Mouse (Mus musculus) c-Kit-positive CD71-positive TER-119-positive erythroid progenitor cells, embryonic 14.5 days (primary cell): ENCODE measurements around the gene Gm21964.
A peak's percentile ranks its signal among the peaks of the same experiment; 100 is the strongest.

ENCODE experiments used
- DNase-seq: peaks from one replicate; pipeline ENCODE4 v3.0.0-alpha.2; 2013; ENCODE audit warnings: low spot score

Gm21964 gene

DNA sequence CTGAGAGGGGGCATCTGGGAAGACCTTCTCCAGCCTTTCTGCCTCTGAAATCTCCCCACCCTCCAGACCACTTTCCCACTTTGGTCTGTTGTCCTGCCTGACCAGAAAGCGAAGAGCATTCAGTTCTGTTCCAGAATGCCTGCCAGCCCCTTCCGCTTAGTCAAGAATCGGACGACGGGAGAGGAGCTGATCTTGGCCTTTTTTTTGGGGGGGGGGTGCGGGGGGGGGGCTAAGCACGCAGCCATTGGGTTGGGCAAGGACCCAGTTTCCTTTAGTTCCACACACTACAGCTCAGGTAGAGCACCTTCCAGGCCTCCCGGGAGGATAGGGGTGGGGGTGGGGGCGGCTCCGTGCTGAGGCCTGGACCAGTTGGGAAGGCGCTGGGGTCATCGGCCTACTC, at the start of gene Gm21964:
Gm21964 (plus strand) TSS at position 301 of the 400 bp plus-strand sequence.
- DNase-seq, result no peak

DNA sequence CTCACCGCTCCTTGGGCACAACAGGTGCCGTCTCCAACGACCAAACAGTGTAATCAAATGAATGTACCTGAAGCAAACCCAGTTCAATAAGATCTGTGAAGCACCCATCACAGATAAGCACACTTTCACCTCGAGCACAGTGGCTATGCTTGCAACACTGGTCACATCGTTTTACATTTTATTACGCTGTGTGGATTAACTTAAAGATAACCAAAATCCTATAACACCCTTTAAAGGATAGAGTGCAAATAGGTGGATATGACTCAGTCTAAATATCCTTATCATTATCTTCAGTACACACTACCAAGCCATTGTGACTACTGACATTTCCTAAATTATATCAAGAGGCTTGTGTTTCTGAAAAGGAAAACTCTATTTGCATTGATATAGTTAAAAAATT, 49.8 kb upstream of the Gm21964 start:
- DNase-seq, result no peak

DNA sequence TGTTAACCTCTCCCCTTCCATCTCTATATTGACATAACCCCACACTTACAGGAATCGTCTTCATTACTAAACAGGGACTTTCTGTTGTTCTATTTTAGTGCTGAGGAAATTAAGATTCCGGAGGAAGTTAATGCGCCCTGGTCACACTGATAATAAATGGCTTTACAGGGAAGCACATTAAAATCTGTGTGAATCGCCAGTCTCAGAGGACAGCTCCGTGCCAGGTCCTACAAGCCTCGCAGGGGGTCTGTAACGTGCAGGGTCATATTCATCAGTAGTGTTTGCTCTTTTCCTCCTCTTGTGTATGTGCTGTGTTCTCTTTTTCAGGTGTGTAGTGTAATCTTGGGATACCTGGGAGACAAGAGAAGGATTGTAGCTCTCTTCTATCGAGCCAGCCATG, 42.8 kb upstream of the Gm21964 start:
- no peak for DNase-seq

DNA sequence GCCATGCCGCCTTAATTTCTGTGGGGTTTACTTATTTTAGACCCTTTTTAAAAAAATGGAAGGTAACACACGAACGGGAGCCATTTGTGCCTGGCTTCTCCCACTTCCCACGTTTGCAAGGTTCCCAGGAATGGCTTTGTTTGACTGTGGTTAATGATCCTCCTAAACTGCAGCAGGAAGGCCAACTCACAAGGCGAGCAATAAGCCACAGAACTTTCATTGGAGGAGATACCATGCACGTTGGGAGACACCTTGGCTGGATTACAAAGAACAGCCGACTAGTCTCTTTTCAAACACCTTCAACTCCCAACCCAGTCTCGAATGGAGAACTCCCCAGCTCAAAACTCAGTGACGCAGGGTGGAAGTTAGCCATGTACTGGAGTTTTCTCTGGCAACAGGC, 36.8 kb upstream of the Gm21964 start:
- no peak for DNase-seq

DNA sequence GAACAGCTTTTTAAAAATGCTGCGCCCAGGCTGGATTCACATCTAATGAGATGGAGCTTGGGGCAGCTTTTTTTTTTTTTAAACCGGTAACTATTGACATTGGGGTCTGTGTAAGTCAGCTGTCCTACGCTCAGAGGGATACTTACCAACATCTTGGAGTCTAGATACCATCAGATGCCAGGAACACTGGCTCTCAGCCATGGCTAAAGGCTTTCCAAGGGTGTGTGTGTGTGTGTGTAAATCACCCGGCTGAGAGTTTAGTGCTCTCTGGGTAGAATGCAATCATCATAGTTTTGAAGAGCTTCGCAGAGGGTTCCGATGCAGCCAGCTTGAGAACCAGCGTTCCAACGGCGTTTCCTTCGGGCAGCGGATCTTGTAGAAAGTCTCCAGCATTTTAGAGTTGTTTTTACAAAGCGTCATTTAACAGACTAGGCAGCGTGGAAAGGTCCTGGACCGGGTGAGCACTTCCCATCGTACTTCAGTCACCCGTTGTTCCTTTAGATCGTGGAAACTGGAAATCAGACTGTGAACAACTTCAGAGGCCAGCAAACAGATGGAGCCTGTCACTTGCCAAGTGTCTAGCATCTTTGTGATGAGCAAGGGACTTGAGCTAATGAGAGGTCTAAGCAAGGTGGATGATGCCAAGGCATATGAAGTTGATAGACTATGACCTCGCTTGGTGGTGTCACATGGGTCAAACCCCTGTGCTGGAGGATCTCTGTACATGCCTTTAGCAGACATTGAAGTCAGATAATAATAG, 36.2 kb upstream of the Gm21964 start:
- DNase-seq, result no peak

DNA sequence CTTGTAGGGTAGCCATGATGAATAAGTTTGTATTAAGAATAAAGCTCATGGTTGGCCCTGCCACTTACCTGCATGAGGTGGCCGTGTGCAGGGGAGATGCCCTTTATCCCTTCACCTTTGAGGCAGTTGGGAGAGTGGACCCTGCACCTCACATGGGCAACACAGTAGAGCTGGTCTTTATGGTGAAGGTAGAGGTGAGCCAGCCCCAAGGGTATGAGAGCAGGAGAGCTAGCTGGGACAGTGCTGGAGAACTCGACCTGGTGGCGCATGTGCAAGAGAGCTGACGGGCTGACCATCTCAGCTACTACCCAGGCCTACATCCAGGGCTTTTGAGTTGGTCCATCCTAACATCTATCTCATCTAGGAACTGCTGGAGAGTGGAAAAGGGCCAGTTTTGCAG, 35.3 kb upstream of the Gm21964 start:
- no peak for DNase-seq

DNA sequence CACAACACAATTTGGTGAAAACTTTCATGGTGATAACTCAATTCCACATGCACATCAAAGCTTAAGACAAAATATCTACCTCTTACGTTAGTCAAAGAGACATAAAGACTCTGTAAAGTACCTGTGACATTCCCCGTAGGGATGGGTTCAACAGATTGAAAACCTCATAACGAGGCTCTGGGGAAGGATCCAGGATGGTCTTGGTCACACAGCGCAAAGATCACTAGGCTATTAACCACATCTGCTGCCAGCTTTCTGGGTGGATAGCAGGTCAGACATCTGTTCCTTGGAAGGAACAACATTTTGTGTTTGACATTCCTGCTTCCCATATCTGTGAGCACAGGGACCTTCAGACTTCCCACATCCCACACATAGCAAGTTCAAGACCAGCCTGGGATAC, 31.3 kb upstream of the Gm21964 start:
- DNase-seq, result no peak

DNA sequence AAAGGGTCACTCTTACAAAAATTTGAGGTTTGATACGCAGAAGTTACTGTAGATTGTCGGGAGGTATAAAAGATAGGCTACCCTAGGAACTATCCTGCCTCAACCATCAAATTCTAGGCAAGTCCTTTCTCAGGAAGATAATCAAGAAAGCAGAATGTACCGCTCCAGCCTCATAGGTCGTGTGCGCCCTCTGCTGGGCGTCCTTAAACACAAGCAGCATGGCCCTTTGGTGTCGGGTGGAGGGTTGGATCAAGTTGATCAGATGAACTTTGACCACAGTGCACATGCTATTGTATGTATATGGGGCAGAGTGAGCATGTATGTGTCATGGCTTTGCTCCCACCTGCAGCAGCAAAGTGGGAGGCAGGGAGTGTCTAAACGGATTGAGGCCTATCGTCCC, 29.4 kb upstream of the Gm21964 start:
- DNase-seq, result peak; percentile 38

DNA sequence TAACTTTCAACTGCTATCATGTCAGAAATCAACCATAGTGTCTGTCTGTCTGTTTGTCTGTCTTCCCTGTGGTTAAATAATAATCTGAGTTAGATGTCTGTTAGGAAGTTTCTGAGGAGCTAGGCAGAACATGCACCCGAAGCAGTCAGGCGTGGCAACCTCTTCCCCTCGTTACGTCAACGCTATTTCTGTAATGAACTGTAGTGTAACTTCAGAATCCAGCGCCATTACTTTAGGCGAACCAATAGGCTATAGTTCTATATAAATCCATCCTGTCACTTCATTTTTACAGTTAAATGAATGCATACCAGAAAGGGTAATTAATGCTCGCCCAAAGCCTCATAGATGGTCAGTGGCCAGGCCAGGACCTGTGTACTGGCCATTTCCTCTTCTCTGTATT, 26.5 kb upstream of the Gm21964 start:
- DNase-seq, result no peak

DNA sequence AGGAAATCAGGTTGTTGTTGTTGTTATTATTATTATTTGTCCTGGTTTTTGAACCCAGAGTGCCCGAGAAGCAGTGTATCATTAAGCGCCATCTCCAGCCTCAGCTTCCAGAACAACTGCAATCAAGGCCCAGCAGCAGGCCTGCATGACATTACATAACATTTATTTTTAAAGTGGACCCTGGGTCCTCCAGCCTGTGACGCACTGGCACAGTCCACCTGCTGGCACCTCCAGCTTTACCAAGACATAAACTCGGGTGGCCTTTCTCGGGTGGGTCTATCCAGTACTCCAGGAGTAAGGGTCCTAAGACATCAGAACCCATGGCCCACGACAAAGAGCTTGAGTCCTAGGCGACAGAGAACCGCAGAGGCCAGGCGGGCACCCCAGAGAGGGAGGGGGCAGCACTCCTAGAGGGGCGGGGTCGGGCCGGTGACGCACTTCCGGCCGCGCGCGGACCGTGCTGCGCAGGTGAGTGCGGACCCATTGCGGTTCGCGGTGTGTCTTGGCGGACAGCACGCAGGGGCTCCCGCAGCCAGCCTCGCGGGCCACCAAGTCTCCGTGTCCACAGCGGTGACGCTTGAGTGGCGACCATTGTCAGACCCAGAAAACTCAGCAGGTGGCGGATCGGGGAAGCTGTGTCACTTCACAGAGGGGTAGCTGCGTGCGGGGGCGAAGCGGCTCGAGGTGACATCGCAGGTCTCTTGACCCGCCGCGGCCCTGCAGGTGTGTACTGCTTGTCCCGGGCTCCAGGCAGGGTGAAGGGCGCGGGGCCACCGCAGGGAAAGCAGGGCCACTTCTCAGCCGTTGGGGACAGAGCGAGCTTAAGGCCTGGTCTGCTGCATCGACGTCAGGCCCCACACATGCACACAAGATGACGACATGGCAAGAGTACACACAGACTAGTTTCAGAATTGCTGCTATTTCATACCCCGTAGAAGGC, 21.5 kb upstream of the Gm21964 start, which contains the start of gene Zfp612:
Zfp612 (plus strand) TSS at position 465 of the 940 bp plus-strand sequence.
- DNase-seq, result peak; percentile 11

DNA sequence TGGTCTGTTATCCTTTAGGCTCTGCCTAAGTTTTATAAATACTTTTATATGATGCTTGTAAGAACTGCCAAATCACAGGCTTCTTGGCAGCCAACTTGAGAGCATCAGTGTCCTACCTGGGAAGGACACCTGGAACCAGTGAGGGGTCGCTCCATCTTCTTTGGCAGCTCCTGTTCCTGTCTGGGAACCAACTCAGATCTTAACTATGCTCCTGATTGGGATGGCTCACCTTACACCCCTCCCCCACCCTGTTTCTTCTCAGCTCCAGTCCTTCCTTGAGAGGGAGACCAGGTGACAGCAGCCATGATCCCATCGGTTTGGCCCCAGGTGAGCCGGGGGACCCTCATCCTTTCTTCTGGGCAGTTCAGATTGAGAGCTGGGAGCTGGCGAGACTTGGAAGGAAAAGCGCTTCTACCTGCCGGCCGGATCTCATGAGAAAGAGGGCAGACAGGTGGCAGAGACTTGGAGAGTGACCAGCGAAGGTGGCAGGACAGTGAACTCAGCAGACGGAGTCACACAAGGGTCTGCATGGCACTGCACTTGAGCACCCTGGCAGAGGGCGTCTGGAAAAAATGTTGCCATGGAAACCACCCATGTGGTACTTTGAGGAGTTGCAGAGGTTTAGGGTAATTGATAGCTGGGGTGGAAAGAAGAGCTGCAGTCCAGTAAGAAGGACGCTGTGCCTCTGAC, 18.4 kb upstream of the Gm21964 start:
- DNase-seq, result no peak

DNA sequence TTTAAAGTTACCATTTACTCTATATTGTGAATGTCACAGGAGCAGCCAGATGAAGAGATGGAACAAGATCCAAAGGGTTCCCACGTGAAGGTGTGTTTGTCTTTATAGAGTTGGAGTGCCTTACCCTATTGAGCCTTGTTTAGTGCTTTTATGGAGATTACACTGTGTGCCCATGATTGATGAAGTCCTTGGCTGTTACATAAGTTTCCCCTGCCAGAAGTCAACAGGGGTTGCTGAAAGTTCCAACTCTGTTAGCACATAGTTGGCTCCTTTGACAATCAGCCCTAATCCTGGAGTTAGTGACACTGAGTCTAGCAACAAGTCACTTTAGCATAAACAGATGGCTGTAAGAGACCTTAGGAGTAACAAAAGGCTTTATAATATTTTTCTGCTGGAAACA, 9.1 kb upstream of the Gm21964 start:
- no peak for DNase-seq

DNA sequence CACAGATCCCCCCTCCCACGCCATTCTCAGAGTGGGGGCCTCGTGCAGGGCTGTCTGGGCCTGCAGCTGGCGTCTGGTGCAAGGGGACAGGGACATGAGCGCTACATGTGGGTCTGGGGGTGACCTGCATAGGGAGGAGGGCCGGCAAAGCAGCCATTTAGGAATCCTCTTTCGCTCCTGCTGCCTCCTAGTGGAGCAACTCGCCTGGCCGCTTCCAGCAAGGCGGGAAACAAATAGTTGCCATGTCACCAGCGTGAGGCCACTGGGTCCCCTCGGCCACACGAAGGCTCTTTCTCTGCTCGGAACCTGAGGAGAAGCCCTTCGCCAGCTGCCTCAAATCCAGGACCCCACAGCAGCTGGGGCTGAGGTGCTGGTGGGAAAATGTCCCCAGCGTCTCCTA, 669 bp downstream of the Gm21964 start:
- DNase-seq, result no peak

DNA sequence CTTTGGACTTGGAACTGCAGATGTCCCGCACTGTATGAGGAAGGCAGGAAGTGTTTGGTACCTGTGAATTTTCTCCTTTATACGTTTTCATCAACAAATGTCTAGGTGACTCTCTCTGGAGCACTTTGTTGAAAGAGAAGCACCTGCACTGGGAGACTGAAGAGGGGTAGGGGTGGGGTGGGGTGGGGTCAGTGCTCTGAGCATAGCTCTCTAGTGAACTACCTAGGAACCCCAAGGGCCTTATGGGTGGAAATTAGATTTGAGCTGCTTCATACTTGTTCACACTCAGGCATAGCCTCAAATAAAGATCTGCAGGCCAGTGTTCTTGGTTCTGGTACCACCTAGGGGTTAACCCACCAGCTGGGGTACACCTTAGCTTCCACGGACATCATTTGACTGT, 1.6 kb downstream of the Gm21964 start, which contains the start of gene Gm17720:
Gm17720 (minus strand) TSS at position 101 of the 400 bp plus-strand sequence.
- DNase-seq, result no peak

DNA sequence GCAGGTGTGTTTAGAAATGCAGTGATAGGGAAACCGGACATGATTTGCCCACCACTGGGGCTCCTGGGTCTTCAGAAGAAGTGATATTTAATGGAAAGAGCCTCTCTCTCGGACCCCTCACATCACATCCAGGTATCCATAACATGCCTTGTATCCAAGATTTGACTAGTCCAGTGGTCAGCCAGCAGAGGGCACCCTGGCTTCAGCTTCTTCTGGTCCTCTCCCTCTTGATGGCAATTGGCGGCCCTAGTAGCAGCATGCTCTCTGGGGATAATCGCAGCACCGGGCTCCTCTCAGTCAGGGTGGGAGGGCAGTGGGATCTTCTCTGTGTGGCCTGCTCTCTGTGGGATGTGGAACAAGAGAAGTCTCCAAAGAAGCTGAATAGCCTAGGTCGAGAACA, 18.7 kb downstream of the Gm21964 start:
- DNase-seq, result no peak

DNA sequence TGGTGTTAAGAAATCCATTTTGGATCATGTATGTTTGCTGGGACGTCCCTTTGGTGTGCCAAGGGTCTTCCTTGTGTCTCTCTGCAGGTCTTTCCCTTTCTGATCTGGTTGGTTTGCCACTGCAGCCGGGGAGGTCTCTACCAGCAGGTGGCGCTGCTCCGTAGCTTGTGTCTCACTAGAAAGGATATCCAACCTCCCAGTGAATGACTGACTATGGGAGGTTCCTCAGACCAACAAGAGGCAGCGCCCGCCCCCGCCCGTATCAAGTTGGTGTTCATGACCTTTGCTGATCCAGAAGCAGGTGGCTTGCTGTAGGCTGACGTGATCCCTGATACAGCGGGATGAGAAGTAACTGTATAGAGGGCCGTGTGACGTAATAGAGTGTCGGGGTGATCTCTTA, 29.5 kb downstream of the Gm21964 start:
- DNase-seq, result peak; percentile 49

DNA sequence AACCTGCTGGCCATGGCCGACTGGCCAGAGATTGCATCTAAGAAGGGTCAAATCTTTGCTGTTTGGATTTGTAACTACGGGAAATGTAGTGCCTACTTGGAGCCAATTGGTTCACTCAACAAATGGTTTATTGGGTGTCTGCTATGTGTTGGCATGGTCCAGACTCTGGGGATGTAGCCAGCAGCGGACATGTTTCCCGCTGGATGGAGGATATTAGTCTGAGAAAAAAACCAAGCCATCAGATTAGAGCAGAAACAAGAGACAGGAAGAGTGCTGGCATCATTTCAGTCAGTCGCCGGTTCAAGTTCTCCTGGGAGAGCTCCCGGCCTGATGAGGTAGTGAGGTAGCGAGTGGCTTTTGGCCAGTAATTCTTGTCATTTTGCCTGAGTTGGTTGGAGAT, 33.2 kb downstream of the Gm21964 start:
- DNase-seq, result no peak

DNA sequence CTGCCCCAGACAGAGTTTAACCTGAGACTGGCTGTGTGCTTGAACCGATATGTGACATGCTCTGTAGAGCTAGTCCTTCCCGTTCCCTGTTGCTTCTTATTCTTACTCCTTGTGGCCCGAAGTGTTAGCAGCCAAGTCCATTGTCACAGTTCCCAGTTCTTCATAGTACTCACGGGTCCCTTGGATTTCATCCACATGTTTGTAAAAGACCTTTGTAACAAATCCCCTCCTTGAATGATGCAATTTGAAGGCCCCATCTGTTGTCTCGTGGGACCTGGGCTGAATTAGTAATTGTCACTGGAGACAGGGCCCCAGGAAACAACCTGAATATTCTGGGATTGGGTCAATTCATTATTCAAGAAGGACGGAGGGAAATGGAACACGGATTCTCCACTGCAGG, 34.5 kb downstream of the Gm21964 start:
- DNase-seq, result no peak

DNA sequence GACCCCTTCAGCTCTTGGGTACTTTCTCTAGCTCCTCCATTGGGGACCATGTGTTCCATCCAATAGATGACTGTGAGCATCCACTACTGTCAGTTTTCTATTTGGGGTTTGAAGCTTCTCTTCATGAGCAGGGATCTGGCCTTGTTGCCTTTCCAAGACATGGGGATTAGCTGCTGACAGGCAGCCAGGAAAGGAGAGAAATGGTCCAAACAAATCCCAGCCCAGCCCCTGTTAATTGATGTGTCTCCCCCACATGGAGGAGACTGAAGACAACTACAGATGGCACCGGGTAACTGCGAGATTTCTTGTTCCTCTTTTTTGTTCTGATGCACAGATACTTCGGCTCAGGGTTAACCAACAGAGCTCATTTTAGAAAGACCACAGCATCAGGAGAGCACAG, 39.1 kb downstream of the Gm21964 start:
- DNase-seq, result no peak

DNA sequence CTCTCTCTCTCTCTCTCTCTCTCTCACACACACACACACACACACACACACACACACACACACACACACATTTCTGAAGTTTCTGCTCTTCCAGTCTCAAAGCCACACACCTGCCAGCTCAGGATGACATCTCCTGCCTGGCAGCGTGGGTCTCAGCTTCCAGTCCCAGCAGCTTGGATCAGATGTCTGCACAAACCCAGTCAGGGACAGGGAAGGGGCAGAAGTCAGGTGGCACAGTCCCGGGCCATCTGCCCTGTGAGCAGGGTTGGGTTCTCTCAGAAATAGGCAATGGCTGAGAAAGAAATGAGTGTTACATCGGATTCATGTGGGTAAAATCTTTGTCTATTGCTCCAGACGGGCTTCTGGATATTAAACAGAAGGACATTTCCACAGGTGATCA, 39.8 kb downstream of the Gm21964 start:
- no peak for DNase-seq

DNA sequence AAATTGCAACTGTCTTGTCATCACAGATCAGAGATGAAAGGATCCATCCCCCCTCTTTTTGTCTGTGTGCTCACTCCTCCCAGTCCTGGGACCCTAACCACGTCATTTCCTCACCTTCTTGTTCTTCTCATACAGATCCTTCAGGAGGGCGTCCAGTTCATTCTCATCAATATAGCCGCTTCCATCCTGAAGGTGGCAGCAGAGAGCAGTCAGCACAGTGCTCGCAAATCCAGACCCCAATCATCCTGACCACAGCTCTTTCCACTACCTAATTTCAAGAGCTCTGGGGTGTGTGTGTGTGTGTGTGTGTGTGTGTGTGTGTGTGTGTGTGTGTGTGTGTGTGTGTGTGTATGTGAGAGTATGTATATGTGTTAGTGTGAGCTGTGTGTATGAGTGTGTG, 44.5 kb downstream of the Gm21964 start:
- peak; percentile 28 for DNase-seq

DNA sequence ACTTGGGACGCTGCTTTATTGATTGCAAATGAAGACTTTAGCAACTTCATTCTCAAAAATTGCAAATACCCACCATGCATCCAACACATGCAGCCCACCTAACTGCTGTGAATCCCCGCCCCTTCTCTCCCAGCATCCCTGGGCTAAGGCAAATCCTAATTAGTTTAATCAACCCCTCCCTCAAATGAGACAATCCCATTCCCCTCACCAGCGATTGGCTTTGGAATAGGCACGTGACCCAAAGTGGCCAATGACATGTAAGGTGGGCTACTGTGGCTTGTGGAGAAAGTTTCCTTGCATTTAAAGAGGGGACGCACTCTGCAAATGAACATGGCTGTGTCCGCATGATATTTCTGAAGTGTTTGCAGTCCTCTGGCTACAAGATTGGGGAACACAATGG, 51.9 kb downstream of the Gm21964 start:
- DNase-seq, result no peak
